Mouse (Mus musculus) testis, adult 2 months (tissue): ENCODE results near the gene Rdh16.

Experiments
- CTCF ChIP-seq: fragments of 200-500 bp; IDR thresholded peaks from 2 replicates; pipeline ENCODE4 v1.5.1; 2012; ENCODE audit warnings: low read depth, mild to moderate bottlenecking, inconsistent platforms, low read length, moderate library complexity; ENCODE audit not compliant: control insufficient read depth, insufficient read depth, insufficient replicate concordance
- POLR2A ChIP-seq: fragments of 200-500 bp; IDR thresholded peaks from 2 replicates; pipeline ENCODE4 v1.6.1; 2012; ENCODE audit warnings: low read depth, mild to moderate bottlenecking, inconsistent platforms, low read length, moderate library complexity; ENCODE audit not compliant: control insufficient read depth

GRCm38 (mm10) chr10:127755770-127756468, 45.0 kb upstream of the Rdh16 start:
- 0 out of 2 replicates have a peak, but pooled peaks have one; percentile 15 for TF ChIP-seq POLR2A
- TF ChIP-seq CTCF: no peak
